Mouse (Mus musculus) R1 (cell line): ENCODE results near the gene Cnppd1.

Experiments used
- DNase-seq: peaks from one replicate; pipeline ENCODE4 v3.0.0-alpha.2; 2018; ENCODE audit warnings: low read depth, low spot score

Cnppd1 gene

DNA sequence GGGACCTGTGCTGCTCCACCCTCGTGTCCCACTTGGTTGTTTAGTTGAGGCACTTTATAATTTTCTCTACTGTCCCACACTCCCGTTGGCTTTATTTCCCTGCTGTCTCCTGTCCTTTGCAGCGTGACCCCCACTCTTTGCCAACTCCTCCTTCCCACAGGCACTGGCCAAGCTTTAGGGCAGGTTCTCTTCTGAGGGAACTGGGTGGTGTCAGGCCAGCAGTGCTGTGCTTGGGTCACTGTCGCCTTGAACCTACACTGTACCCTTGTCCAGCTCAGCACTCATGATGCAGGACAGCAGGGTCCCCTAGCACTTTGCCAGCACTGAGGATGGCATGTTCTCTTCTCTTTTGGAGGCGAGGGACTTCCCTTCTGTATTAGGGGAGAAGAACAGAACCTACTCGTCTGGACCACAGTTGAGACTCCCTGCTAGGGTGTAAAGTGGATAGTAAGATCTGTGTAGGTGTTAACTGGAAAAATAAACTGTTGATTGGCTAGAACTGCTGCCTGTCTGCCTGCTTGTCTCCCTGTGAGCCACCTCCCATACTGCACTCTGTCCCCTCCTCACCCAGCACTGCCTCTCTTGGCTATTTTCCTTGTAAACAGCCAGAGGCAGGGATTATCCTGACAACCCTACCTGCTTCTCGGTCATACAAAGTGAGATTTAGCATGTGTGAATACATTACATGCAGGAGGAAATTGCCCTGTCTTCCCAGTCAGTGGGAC is 5.1 kb upstream of the Cnppd1 start:
- no peak for DNase-seq

DNA sequence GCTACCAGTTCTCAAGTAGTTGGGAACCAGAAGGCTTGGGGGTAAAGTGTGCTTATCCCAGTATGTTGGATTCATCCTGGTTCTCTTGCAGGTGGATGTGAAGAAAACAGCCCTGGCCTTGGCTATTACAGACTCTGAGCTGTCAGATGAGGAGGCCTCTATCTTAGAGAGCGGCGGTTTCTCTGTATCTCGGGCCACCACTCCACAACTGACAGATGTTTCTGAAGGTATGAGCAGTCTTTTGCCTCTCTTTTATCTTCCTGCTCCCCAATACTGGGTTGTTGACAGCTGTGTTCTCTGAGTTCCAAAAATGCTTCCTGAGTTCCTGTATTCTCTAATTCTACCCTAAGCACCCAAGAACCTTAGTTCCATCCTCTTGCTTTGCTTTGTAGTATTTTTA is 3.1 kb upstream of the Cnppd1 start:
- no peak for DNase-seq

DNA sequence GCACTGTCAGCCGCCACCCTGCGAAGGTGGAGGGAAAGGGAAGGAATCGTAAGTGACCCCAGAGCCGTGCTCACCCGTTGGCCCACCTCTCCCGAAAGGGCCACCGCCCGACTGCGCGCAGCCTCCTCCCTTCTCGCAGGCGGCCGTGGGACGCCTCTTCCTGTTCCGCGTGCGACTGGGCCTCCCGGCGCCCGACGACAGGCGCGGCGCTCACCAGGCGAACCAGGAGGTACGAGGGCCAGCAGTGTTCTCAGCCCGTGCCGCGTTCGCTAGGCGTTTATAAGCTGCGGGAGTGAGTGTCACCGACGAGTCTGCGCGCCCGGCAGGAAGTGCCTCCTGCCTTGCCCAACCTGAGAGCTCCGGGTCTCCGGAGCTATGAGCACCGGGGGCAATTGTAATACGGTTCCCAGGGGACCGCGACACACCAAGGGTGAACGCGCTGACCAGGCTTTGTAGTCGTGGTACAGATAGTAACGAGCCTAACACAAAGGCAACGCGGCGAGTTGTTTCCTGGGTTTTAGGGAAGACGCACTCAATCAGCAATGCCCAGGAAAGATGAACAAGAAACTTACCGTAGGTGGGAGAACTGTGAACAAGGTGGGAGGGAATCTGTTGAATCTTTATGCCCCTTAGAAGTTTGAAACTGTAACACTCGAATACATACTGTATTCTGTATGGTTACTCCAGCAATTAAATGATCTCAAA is 873 bp downstream of the Cnppd1 start:
- DNase-seq, result peak; percentile 50

DNA sequence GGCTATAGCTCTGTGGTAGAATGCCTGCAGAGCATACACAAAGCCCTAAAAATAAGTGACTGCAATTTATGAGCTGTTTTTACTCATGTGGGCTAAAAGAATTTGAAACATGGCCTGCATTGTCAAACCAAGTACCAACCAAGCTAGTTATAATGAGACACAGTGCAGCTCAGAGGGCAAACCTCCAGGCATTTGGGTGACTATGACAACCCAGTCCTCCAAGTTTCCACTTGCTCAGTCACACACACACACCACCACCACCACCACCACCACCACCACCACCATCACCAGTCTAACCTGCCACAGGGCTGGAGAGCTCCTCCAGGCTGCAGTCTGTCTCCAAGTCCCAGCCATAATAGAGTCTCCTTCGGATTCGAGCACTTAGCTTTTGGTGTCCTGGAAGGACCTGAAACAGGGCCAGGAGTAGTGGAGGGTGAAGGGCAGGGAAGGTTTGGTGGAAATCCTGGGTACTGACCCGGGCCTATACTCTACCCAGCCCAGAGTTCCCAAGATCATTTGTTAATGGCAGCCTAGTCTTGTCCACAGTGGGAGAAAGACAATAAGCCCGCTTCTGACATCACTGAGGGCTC is 1.8 kb downstream of the Cnppd1 start:
- DNase-seq, result no peak

DNA sequence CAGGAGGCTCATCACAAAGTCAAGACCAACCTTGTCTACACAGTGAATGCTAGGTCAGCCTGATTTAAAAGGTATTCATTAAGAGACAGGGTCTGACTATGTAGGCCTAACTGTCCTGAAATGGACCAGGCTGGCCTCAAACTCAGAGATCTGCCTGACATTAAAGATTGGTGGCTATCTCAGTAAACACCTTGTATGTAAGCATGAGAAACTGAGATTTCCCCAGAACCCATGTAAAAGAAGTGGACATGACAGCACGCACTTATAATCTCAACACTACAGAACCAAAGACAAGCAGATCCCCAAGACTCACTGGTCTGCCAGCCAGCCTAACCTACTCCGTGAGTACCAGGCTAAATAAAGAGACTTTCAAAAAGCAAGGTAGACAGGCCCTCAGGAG is 4.1 kb downstream of the Cnppd1 start:
- no peak for DNase-seq

DNA sequence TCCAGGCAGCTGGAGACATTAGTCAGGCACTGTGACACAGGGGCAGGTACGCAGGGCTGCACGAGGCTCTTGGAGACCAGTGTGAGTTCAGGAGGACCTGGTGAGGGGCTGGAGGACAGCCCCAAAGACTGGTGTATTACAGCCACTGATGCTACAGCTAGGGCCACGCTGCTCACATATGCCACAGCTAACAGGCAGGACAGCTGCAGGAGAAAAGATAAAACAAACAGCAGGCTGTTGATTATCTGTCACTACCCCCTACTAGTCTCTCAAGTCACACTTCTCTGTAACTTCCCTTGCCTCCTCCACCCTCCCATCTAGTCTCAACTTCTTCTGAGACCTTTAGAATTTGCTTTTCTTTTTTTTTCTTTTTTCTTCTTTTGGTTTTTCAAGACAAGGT is 5.8 kb downstream of the Cnppd1 start:
- DNase-seq, result no peak

DNA sequence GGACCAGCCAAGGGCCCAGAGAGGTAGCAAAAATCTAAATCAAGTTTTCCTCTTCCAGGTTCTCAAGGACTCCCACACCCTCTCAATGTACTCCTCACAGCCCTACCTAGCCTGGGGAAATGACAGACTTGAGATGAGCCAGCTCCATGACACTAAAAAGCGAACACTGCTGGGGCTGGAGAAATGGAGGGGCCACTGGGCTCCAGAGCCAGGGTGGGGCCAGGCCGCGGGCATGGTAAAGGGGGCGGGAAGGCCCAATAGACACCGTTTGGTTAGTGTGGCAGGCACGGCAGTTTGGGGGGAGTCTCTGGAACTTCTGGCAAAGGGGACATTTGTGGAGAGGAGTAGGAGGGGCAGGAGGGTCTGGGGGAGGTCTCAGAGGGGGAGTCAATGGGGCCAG is 6.2 kb downstream of the Cnppd1 start:
- no peak for DNase-seq

DNA sequence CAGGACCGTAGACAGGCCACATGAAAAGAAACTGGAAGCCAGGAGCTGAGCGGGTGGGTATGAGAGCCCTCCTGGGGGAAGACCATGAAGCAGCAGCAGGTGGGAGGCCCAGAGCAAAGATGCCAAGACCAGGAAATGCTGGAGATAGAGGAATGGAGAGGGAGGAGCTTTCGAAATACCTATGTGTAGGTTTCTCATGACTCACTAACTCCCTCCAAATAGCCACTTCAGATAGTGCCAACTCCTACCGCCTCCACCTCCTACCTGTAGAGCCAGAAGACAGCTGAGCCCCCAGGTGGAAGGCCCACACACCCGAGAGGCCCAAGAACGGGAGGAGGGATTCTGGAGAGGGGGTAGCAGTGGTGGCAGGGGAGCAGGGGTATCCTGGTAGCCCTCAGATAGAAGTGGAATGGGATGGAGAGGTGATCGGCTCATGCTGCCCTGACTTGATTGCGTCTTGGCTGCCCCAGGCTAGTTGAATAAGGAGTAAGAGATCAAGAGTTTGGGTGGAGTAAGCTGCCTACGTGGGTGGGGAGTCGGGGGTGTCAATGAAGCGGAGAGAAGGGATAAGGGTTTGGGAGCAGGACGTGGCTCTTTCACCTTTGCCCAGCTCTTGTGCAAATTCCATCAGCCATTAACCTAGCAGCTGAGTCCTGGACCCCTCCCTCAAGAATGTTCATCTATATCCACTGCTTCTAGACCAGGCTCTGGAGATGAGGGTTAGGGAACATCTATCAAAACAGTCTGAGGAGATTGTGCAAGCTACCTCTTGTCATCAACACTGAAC is 8.9 kb downstream of the Cnppd1 start, which contains the start of gene Slc23a3:
TSS of gene Slc23a3 (minus strand) at position 470 of the 787 bp plus-strand sequence.
- DNase-seq, result no peak

DNA sequence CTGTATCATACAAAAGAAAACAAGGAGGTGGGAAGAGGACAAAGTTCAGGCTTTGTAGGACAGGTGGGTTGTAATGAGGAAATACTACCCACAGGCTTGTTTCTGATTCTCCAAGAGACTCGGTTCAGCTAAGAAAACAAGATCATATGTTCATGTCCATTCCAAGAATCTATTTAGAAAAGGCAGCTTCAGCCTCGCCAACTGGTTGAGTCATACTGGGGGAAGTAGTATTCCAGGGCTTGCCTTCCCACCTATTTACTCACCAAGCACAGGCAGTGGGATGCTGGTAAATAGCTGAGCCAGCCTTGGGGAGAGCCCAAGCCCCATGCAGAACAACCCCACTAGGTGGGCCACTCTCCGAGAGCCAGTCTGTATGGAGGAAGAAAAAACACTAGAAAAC is 13.9 kb downstream of the Cnppd1 start:
- no peak for DNase-seq

DNA sequence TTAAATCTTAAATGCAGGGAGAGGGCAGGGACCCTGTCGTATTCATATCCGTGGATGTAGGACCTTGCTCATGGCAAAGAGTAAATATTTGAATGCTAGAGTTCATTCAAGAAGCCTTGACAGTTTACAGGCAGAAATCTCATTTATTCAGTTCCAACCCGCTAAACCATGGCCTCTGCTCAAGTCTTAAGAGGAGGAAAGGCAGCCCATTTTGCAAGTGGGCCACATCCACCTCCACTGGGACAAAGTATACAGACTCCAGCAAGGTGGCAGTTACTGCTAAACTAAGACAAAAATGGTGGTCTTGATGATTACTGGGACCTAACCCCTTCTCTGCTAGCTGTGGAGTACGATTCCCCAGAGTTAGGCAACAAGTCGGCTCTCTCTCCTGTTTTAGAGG is 17.1 kb downstream of the Cnppd1 start:
- DNase-seq, result no peak

DNA sequence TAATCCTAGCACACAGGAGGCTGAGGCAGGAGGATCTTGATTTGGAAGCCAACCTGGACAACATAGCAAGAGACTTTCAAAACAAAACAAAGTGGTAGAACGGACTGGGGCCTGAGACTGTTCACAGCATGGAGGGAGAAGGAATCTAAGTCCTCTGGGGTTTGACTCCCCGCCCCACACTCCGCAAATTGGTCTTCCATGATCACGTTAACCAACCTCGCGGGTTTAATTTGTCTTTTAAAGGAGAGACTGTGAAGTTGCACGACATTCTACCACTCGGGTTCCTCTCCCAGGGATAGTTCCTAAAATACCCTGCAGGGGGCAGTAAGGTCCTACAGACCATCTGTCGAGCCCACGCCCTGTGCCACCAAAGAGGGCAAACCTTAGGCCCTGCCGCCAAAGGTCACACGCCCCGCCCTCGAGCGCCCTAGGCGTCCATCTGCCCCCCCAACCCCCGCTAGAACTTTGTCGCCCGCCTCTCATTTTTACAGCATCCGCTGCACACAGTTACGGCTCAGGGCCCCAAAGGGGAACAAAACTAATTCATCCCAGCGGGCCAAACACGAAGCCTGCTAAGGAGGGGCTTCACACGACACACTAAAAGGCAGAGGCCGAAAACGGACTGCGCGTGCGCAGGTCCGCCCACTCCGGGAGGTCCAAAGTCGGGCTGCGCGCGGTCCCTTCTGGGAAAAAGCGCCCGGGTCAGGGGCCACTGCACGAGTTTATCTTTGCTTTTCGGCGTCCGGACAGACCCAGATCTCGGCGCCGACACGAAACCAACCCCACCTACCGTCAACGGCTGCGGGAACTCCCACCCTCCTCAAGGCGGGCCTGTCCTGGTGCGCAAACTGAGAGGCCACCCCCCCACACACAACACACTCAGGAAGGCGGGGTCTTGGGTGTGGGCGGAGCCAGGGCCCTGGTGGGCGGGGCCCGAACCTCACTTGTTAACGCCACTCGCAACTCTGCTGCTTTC is 17.9 kb downstream of the Cnppd1 start, which contains the start of gene Nhej1:
TSS of gene Nhej1 (minus strand) at position 855 of the 976 bp plus-strand sequence.
- peak; percentile 96 for DNase-seq

DNA sequence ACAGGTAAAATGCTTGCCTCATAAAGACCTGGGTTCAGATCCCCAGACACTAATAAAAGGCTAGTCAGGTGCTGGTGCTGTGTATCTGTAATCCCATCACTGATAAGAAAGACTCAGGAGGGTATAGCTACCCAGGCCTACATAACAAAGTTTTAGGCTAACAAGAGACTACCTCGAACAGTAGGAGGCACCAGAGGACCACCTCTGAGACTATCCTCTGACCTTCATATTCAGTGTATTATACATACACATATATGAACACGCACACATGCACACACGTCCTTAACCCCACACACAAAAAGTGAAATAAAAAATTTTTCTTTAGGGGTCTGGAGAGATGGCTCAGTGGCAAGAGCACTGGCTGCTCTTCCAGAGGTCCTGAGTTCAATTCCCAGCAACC is 20.3 kb downstream of the Cnppd1 start:
- peak; percentile 21 for DNase-seq
